Mouse (Mus musculus): ENCODE data around the gene Kdelr2. TPM values are rescaled to one million over a fixed set of nuclear protein-coding genes. Genes with fewer than 3 reads are reported as not detected.

Gene Kdelr2
- total and polyA plus RNA-seq, 3 experiments, result 80.5 to 94.4 TPM; not detected in 1

GRCm38 (mm10) chr5:143406548-143406947 is 2.9 kb downstream of the Kdelr2 start:
- H3K4me1 ChIP-seq (ENCODE audit: control insufficient read depth in 1 of 2, insufficient read depth in 2 of 2, low read length in 2 of 2), result peaks cover 11 to 33% of the 10 kb centered on the region in 2 experiments; a peak in 3 of 4 replicates
- no peak for TF ChIP-seq MYC (IDR thresholded peaks at IDR 0.05; ENCODE audit: low read depth, low read length)
- TF ChIP-seq MAZ (IDR thresholded peaks at IDR 0.05; ENCODE audit: low read depth, low read length), result no peak
- no peak for TF ChIP-seq ZMIZ1 (IDR thresholded peaks at IDR 0.05; ENCODE audit: low read depth, low read length)
- TF ChIP-seq POLR2AphosphoS5 (IDR thresholded peaks at IDR 0.05; ENCODE audit: borderline replicate concordance, low read depth, low read length), result no peak
- no peak for TF ChIP-seq POLR2AphosphoS2 (IDR thresholded peaks at IDR 0.05; ENCODE audit: low read length)
- no peak for TF ChIP-seq HCFC1 (IDR thresholded peaks at IDR 0.05; ENCODE audit: low read depth, low read length)
- no peak for TF ChIP-seq ELF1 (IDR thresholded peaks at IDR 0.05; ENCODE audit: low read depth, low read length)
- DNase-seq (ENCODE audit: low read depth, low spot score), result no peak
- peaks cover 69% of the 10 kb centered on the region for H3K79me2 ChIP-seq (ENCODE audit: control insufficient read depth, insufficient read depth, low read length, poor library complexity)
- H3K27ac ChIP-seq (ENCODE audit: control insufficient read depth, low read depth, low read length), result no peak overlapping the region
- no peaks in the 10 kb centered on the region for H3K27me3 ChIP-seq (ENCODE audit: control insufficient read depth in 1 of 2, insufficient read depth in 2 of 2, low read length in 2 of 2)
- peaks cover 13 to 25% of the 10 kb centered on the region in 2 experiments for H3K36me3 ChIP-seq (ENCODE audit: control insufficient read depth in 1 of 2, insufficient read depth in 2 of 2, low read length in 2 of 2)
- no peaks in the 10 kb centered on the region for H3K9me3 ChIP-seq (replicated peaks; ENCODE audit: insufficient read depth, low read length)
- H3K9ac ChIP-seq (ENCODE audit: control insufficient read depth, low read depth, low read length, poor library complexity, severe bottlenecking), result no peak overlapping the region
- H3K4me3 ChIP-seq (ENCODE audit: control insufficient read depth in 1 of 2, insufficient read depth in 1 of 2, low read depth in 2 of 2, low read length in 2 of 2), result no peak overlapping the region

GRCm38 (mm10) chr5:143409239-143409638 is 5.6 kb downstream of the Kdelr2 start:
- no peak overlapping the region for H3K9ac ChIP-seq (ENCODE audit: control insufficient read depth, low read depth, low read length, poor library complexity, severe bottlenecking)
- H3K79me2 ChIP-seq (ENCODE audit: control insufficient read depth, insufficient read depth, low read length, poor library complexity), result peaks cover 62% of the 10 kb centered on the region
- H3K4me3 ChIP-seq (ENCODE audit: control insufficient read depth in 1 of 2, insufficient read depth in 1 of 2, low read depth in 2 of 2, low read length in 2 of 2), result no peak overlapping the region
- H3K36me3 ChIP-seq (ENCODE audit: control insufficient read depth in 1 of 2, insufficient read depth in 2 of 2, low read length in 2 of 2), result peaks cover 27 to 31% of the 10 kb centered on the region in 2 experiments
- H3K4me1 ChIP-seq (ENCODE audit: control insufficient read depth in 1 of 2, insufficient read depth in 2 of 2, low read length in 2 of 2), result peaks cover 11 to 21% of the 10 kb centered on the region in 2 experiments; a peak in 3 of 4 replicates
- H3K27me3 ChIP-seq (ENCODE audit: control insufficient read depth in 1 of 2, insufficient read depth in 2 of 2, low read length in 2 of 2), result no peaks in the 10 kb centered on the region
- peak; percentile 95 for DNase-seq (ENCODE audit: low read depth, low spot score)
- H3K9me3 ChIP-seq (replicated peaks; ENCODE audit: insufficient read depth, low read length), result no peaks in the 10 kb centered on the region
- no peak overlapping the region; the same call in 1 of the 2 replicates for H3K27ac ChIP-seq (ENCODE audit: control insufficient read depth, low read depth, low read length)
- peak; percentile 50; the same call in 1 of the 2 replicates for TF ChIP-seq MYC (IDR thresholded peaks at IDR 0.05; ENCODE audit: low read depth, low read length)
- no peak for TF ChIP-seq CTCF (IDR thresholded peaks at IDR 0.05 in 2 of 3, conservative IDR thresholded peaks at IDR 0.05 in 1 of 3; ENCODE audit: control insufficient read depth in 1 of 3, insufficient read depth in 1 of 3, low read depth in 2 of 3, low read length in 3 of 3, poor library complexity in 1 of 3, severe bottlenecking in 1 of 3)
- TF ChIP-seq E2F4 (IDR thresholded peaks at IDR 0.05; ENCODE audit: borderline replicate concordance, low read depth, low read length), result no peak
- no peak for TF ChIP-seq UBTF (IDR thresholded peaks at IDR 0.05; ENCODE audit: borderline replicate concordance, insufficient read depth, low read depth, low read length)
- TF ChIP-seq ZMIZ1 (IDR thresholded peaks at IDR 0.05; ENCODE audit: low read depth, low read length), result no peak
- peak; percentile 85 for TF ChIP-seq SIN3A (IDR thresholded peaks at IDR 0.05; ENCODE audit: low read length)
- no peak; the same call in 1 of the 2 replicates for TF ChIP-seq RCOR1 (IDR thresholded peaks at IDR 0.05; ENCODE audit: low read depth, low read length)
- TF ChIP-seq TCF12 (IDR thresholded peaks at IDR 0.05; ENCODE audit: low read depth, low read length), result peak; percentile 63
- peak; percentile 80 for TF ChIP-seq MXI1 (IDR thresholded peaks at IDR 0.05; ENCODE audit: low read depth, low read length)
- TF ChIP-seq TBP (IDR thresholded peaks at IDR 0.05; ENCODE audit: low read depth, low read length), result peak; percentile 41; the same call in 1 of the 2 replicates
- TF ChIP-seq MYB (IDR thresholded peaks at IDR 0.05; ENCODE audit: low read depth, low read length), result no peak
- peak; percentile 33 to 67; a peak in 2 of 4 replicates for TF ChIP-seq EP300 (IDR thresholded peaks at IDR 0.05; ENCODE audit: low read depth in 1 of 2, low read length in 2 of 2)
- TF ChIP-seq HCFC1 (IDR thresholded peaks at IDR 0.05; ENCODE audit: low read depth, low read length), result peak; percentile 64
- 0 out of 4 replicates have a peak, but pooled peaks of 1 of the 2 experiments have one; percentile 44 for TF ChIP-seq POLR2A (IDR thresholded peaks at IDR 0.05; ENCODE audit: control insufficient read depth in 1 of 2, insufficient read depth in 1 of 2, low read depth in 1 of 2, low read length in 2 of 2, poor library complexity in 1 of 2)
- TF ChIP-seq ZC3H11A (IDR thresholded peaks at IDR 0.05; ENCODE audit: low read depth, low read length), result no peak
- TF ChIP-seq BHLHE40 (IDR thresholded peaks at IDR 0.05; ENCODE audit: borderline replicate concordance, low read depth, low read length), result no peak
- no peak for TF ChIP-seq SMC3 (IDR thresholded peaks at IDR 0.05; ENCODE audit: low read depth, low read length)
- TF ChIP-seq CHD2 (IDR thresholded peaks at IDR 0.05; ENCODE audit: low read length), result no peak
- TF ChIP-seq MAZ (IDR thresholded peaks at IDR 0.05; ENCODE audit: low read depth, low read length), result no peak
- TF ChIP-seq USF2 (IDR thresholded peaks at IDR 0.05; ENCODE audit: borderline replicate concordance in 1 of 2, insufficient read depth in 1 of 2, low read depth in 1 of 2, low read length in 2 of 2), result no peak
- peak; percentile 59 for TF ChIP-seq TAL1 (IDR thresholded peaks at IDR 0.05; ENCODE audit: low read length)
- no peak for TF ChIP-seq USF1 (IDR thresholded peaks at IDR 0.05; ENCODE audit: low read depth, low read length)
- TF ChIP-seq NRF1 (IDR thresholded peaks at IDR 0.05; ENCODE audit: insufficient read depth, low read depth, low read length, poor library complexity, severe bottlenecking), result no peak
- no peak for TF ChIP-seq ZKSCAN1 (IDR thresholded peaks at IDR 0.05; ENCODE audit: low read depth, low read length)
- TF ChIP-seq RAD21 (IDR thresholded peaks at IDR 0.05; ENCODE audit: low read depth, low read length), result no peak
- no peak for TF ChIP-seq CHD1 (IDR thresholded peaks at IDR 0.05; ENCODE audit: low read depth, low read length)
- no peak for TF ChIP-seq MAFK (IDR thresholded peaks at IDR 0.05; ENCODE audit: borderline replicate concordance, low read depth, low read length)
- TF ChIP-seq POLR2AphosphoS2 (IDR thresholded peaks at IDR 0.05; ENCODE audit: low read length), result peak; percentile 38; the same call in 1 of the 2 replicates

Data from MEL (cell line).